27 mouse cellular contexts compared by ENCODE assay signal in genomic region chr11:20897468-20897867, GRCm38 (mm10).
DNase-seq lines count a peak whose midpoint lies in the region; ATAC-seq and TF ChIP-seq lines count a peak whose summit lies in the region.
"Had no signal": no experiment of that assay in that cellular context is flagged by ENCODE, and none has a peak within 500 bp of the region (broad histone marks: within the 10 kb centered on the region; RNA-seq: fewer than 3 reads in every experiment).

No protein-coding gene starts in this region.

- peaks cover 27% of the 10 kb centered on the region for H3K4me1 ChIP-seq in heart, embryonic 12.5 days (replicated peaks)
- peaks cover 10% of the 10 kb centered on the region; the same call in 1 of the 2 replicates for H3K4me1 ChIP-seq in lung, embryonic 14.5 days (ENCODE audit: insufficient read depth)
- H3K4me1 ChIP-seq in lung, adult 2 months (ENCODE audit: control insufficient read depth, insufficient read depth, low read length), result peaks cover 5% of the 10 kb centered on the region

- H3K9me3 ChIP-seq in heart, embryonic 12.5 days (replicated peaks), result no peaks in the 10 kb centered on the region
- H3K9me3 ChIP-seq in lung, embryonic 14.5 days (ENCODE audit: low read depth, low read length), result no peaks in the 10 kb centered on the region
- H3K9me3 ChIP-seq: embryonic facial prominence, embryonic 12.5 days; limb, embryonic 13.5 days; midbrain, embryonic 10.5 days; midbrain, embryonic 15.5 days; neural tube, embryonic 15.5 days had no signal

- H3K27ac ChIP-seq in heart, embryonic 12.5 days (ENCODE audit: poor library complexity, severe bottlenecking), result no peak overlapping the region
- no peak overlapping the region for H3K27ac ChIP-seq in lung, embryonic 14.5 days (ENCODE audit: low read depth)
- H3K27ac ChIP-seq: embryonic facial prominence, embryonic 12.5 days; hindbrain, embryonic 14.5 days; layer of hippocampus, adult 2 months; left cerebral cortex, adult 2 months; limb, embryonic 13.5 days; midbrain, embryonic 10.5 days; midbrain, embryonic 15.5 days; neural tube, embryonic 15.5 days had no signal

- no peak for TF ChIP-seq POLR2A in lung, adult 2 months (IDR thresholded peaks at IDR 0.05; ENCODE audit: borderline replicate concordance, extremely low read depth, low read depth, low read length)

- H3K4me3 ChIP-seq in heart, embryonic 12.5 days, result no peak overlapping the region
- H3K4me3 ChIP-seq in lung, embryonic 14.5 days (ENCODE audit: low read depth, low read length), result no peak overlapping the region
- no peak overlapping the region for H3K4me3 ChIP-seq in lung, adult 2 months (replicated peaks; ENCODE audit: extremely low read depth, low read depth, low read length)
- H3K4me3 ChIP-seq: embryonic facial prominence, embryonic 12.5 days; layer of hippocampus, adult 2 months; left cerebral cortex, adult 2 months; limb, embryonic 13.5 days; midbrain, embryonic 10.5 days; midbrain, embryonic 15.5 days; neural tube, embryonic 15.5 days had no signal

- H3K4me2 ChIP-seq in heart, embryonic 12.5 days, result no peak overlapping the region
- no peak overlapping the region for H3K4me2 ChIP-seq in lung, embryonic 14.5 days
- H3K4me2 ChIP-seq: embryonic facial prominence, embryonic 12.5 days; hindbrain, embryonic 14.5 days; limb, embryonic 13.5 days; liver, embryonic 11.5 days; midbrain, embryonic 15.5 days; neural tube, embryonic 15.5 days had no signal

- 0 out of 2 replicates have a peak overlapping the region, but pooled peaks have one; percentile 14 for H3K9ac ChIP-seq in heart, embryonic 12.5 days
- no peak overlapping the region for H3K9ac ChIP-seq in lung, embryonic 14.5 days
- H3K9ac ChIP-seq: embryonic facial prominence, embryonic 12.5 days; forebrain, postnatal 0 days; hindbrain, embryonic 14.5 days; limb, embryonic 13.5 days; midbrain, embryonic 15.5 days; neural tube, embryonic 15.5 days had no signal

- ATAC-seq in heart, embryonic 12.5 days (ENCODE audit: insufficient number of reproducible peaks, low FRiP score), result no peak
- 0 out of 2 replicates have a peak, but pooled peaks have one; percentile 18 for ATAC-seq in lung, embryonic 14.5 days (ENCODE audit: insufficient read depth)
- ATAC-seq: activated CD4-positive, CD25-positive, alpha-beta regulatory T cell, adult 4 months; forebrain, postnatal 0 days; midbrain, embryonic 15.5 days had no signal

- 85% methylated on average over 7 of the region's 7 CpGs for WGBS in heart, embryonic 12.5 days
- 64% methylated on average over 7 of the region's 7 CpGs for WGBS in lung, embryonic 14.5 days
- 69% methylated on average over 7 of the region's 7 CpGs for WGBS in lung, adult 2 months

- intact Hi-C loops in gastrocnemius, postnatal 36 days (cut with DNase I), result no loop called here

- no peaks in the 10 kb centered on the region for H3K36me3 ChIP-seq in heart, embryonic 12.5 days
- no peaks in the 10 kb centered on the region for H3K36me3 ChIP-seq in lung, embryonic 14.5 days (ENCODE audit: insufficient read depth)
- H3K36me3 ChIP-seq: embryonic facial prominence, embryonic 12.5 days; limb, embryonic 13.5 days; midbrain, embryonic 10.5 days; midbrain, embryonic 15.5 days; neural tube, embryonic 15.5 days had no signal

- peak; percentile 38 for DNase-seq in adrenal gland, adult 2 months
- DNase-seq in adrenal gland, adult 18-20 months (ENCODE audit: low spot score in 2 of 2), result no peak
- DNase-seq in heart, adult 11 months, result no peak
- DNase-seq in lung, embryonic 14.5 days, result peak; percentile 68
- no peak for DNase-seq in lung, adult 2 months
- peak; percentile 54 for DNase-seq in lung, postnatal 36 days
- DNase-seq in gastrocnemius, postnatal 36 days, result no peak
- DNase-seq: cerebellum, adult 11 months; cerebellum, adult 9-10 months; cerebellum, postnatal 36 days; forebrain, postnatal 0 days; kidney, adult 18-20 months; kidney, postnatal 36 days; spleen, adult 18-20 months; thymus, postnatal 25 days had no signal

- 0 out of 2 replicates have a peak, but pooled peaks cover 3% of the 10 kb centered on the region for H3K27me3 ChIP-seq in heart, embryonic 12.5 days (replicated peaks)
- no peaks in the 10 kb centered on the region for H3K27me3 ChIP-seq in lung, embryonic 14.5 days (ENCODE audit: insufficient read depth, low read length)
- H3K27me3 ChIP-seq: CH12.LX; embryonic facial prominence, embryonic 12.5 days; limb, embryonic 13.5 days; midbrain, embryonic 15.5 days; neural tube, embryonic 15.5 days had no signal

- TF ChIP-seq CTCF in lung, embryonic 14.5 days (IDR thresholded peaks at IDR 0.05; ENCODE audit: low read depth), result no peak
- no peak for TF ChIP-seq CTCF in lung, adult 2 months (IDR thresholded peaks at IDR 0.05; ENCODE audit: insufficient read depth, low read length)

Comparison
In these comparisons a context has a peak if more than half of its experiments do, and no peak if none do; other contexts are left out.
1. DNase-seq: peak in adrenal gland, adult 2 months (single experiment), lung, embryonic 14.5 days (single experiment) and lung, postnatal 36 days (single experiment); none in adrenal gland, adult 18-20 months (0 of 2), heart, adult 11 months (single experiment), lung, adult 2 months (single experiment) and gastrocnemius, postnatal 36 days (0 of 2).